Mouse (Mus musculus) embryo, embryonic 11 days (tissue): ENCODE results near the gene Osbpl6.
"Not testable (repeated sequence)": the region's sequence is repeated elsewhere in the genome, so short reads cannot be mapped to it uniquely, and the experiment has no call there.

ENCODE experiments used
- DNase-seq: peaks from one replicate; pipeline ENCODE4 v3.0.0-alpha.2; 2015

Gene Osbpl6

GRCm38 (mm10) chr2:76571543-76571942, 165.2 kb downstream of the Osbpl6 start:
- DNase-seq = no peak

- no peak for DNase-seq
Observed at GRCm38 (mm10) chr2:76578911-76579310, 172.6 kb downstream of the Osbpl6 start.

- no peak for DNase-seq
Observed at GRCm38 (mm10) chr2:76585090-76585489, 178.8 kb downstream of the Osbpl6 start.

GRCm38 (mm10) chr2:76586906-76587305, 180.6 kb downstream of the Osbpl6 start:
- DNase-seq = no peak

- no peak for DNase-seq
Observed at GRCm38 (mm10) chr2:76590221-76590620, 183.9 kb downstream of the Osbpl6 start.

- DNase-seq = no peak
Observed at GRCm38 (mm10) chr2:76592401-76592924, 186.2 kb downstream of the Osbpl6 start.

GRCm38 (mm10) chr2:76597521-76597920, 191.2 kb downstream of the Osbpl6 start:
- DNase-seq = no peak

- no peak for DNase-seq
Observed at GRCm38 (mm10) chr2:76599214-76599613, 192.9 kb downstream of the Osbpl6 start.

GRCm38 (mm10) chr2:76602256-76602655, 195.9 kb downstream of the Osbpl6 start:
- no peak for DNase-seq

GRCm38 (mm10) chr2:76606704-76607103, 200.4 kb downstream of the Osbpl6 start:
- no peak for DNase-seq

- no peak for DNase-seq
Observed at GRCm38 (mm10) chr2:76610326-76611104, 204.2 kb downstream of the Osbpl6 start.

- DNase-seq = no peak
Observed at GRCm38 (mm10) chr2:76611996-76612395, 205.7 kb downstream of the Osbpl6 start.

- DNase-seq = peak; percentile 71
Observed at GRCm38 (mm10) chr2:76618078-76618477, 211.8 kb downstream of the Osbpl6 start.

GRCm38 (mm10) chr2:76620188-76620587, 213.9 kb downstream of the Osbpl6 start:
- DNase-seq = no peak

- no peak for DNase-seq
Observed at GRCm38 (mm10) chr2:76621724-76622123, 215.4 kb downstream of the Osbpl6 start.

GRCm38 (mm10) chr2:76622316-76622715, 216.0 kb downstream of the Osbpl6 start:
- DNase-seq = not testable (repeated sequence)

GRCm38 (mm10) chr2:76630293-76630692, 224.0 kb downstream of the Osbpl6 start:
- DNase-seq = no peak

GRCm38 (mm10) chr2:76631600-76631999, 225.3 kb downstream of the Osbpl6 start:
- no peak for DNase-seq

GRCm38 (mm10) chr2:76639637-76640036, 233.3 kb downstream of the Osbpl6 start:
- DNase-seq = no peak

- DNase-seq = no peak
Observed at GRCm38 (mm10) chr2:76643801-76644200, 237.5 kb downstream of the Osbpl6 start.

GRCm38 (mm10) chr2:76647441-76647869, 241.1 kb downstream of the Osbpl6 start:
- peak; percentile 84 for DNase-seq

- DNase-seq = peak; percentile 99
Observed at GRCm38 (mm10) chr2:76647883-76648570, 241.7 kb downstream of the Osbpl6 start, which contains the start of the genes Prkra and Pjvk. Prkra (minus strand) TSS chr2:76648015. Pjvk (plus strand) TSS chr2:76648476.

GRCm38 (mm10) chr2:76648666-76649141, 242.4 kb downstream of the Osbpl6 start:
- DNase-seq = peak; percentile 44
